Mouse (Mus musculus) stomach, embryonic 16.5 days (tissue): ENCODE data around the gene Pdpk1. TPM values are rescaled to one million over a fixed set of nuclear protein-coding genes. Genes with fewer than 3 reads are reported as not detected.
A peak's percentile ranks its signal among the peaks of the same experiment; 100 is the strongest.

Source experiments
- ATAC-seq: fragments of 200-750 bp; cut with Nextera tagmentation; 2 replicates; pipeline ENCODE4 v1.8.0; 2017; ENCODE audit warnings: moderate number of reproducible peaks, moderate TSS enrichment; ENCODE audit not compliant: insufficient read depth, low FRiP score
- H3K27ac ChIP-seq: fragments of 300-500 bp; sonication (generic); 2 replicates; pipeline ENCODE4 v1.5.1; 2014; ENCODE audit warnings: low read length
- H3K27me3 ChIP-seq: fragments of 300-500 bp; sonication (generic); 2 replicates; pipeline ENCODE4 v1.6.1; 2014; ENCODE audit warnings: low read length, control low read depth, mixed read lengths; ENCODE audit not compliant: control insufficient read depth, insufficient read depth
- H3K36me3 ChIP-seq: fragments of 300-500 bp; sonication (generic); 2 replicates; pipeline ENCODE4 v1.6.1; 2014; ENCODE audit warnings: low read length; ENCODE audit not compliant: control insufficient read depth, insufficient read depth
- H3K4me1 ChIP-seq: fragments of 300-500 bp; sonication (generic); 2 replicates; pipeline ENCODE4 v1.6.1; 2014; ENCODE audit warnings: low read length, control low read depth, mixed read lengths; ENCODE audit not compliant: control insufficient read depth, insufficient read depth
- H3K4me2 ChIP-seq: fragments of 300-500 bp; sonication (generic); 2 replicates; pipeline ENCODE4 v1.6.1; 2014; ENCODE audit warnings: low read depth, low read length, mixed read lengths
- H3K4me3 ChIP-seq: fragments of 300-500 bp; sonication (generic); replicated peaks from 2 replicates; pipeline ENCODE4 v1.5.1; 2014; ENCODE audit warnings: mild to moderate bottlenecking, low read length
- H3K9ac ChIP-seq: fragments of 300-500 bp; sonication (generic); 2 replicates; pipeline ENCODE4 v1.6.1; 2014; ENCODE audit warnings: low read length
- H3K9me3 ChIP-seq: fragments of 300-500 bp; sonication (generic); replicated peaks from 2 replicates; pipeline ENCODE4 v1.6.1; 2016; ENCODE audit warnings: low read length, control low read depth; ENCODE audit not compliant: control insufficient read depth
- WGBS: fragments of 180-500 bp; shearing (Covaris S2); extraction: QIAGEN DNeasy Blood & Tissue Kit; methylation state at CpG from one replicate; pipeline ENCODE4 v1.1.7; 2014; 5-methylcytosine and 5-hydroxymethylcytosine counted together
- polyA plus RNA-seq: library from polyadenylated mRNA; unstranded; fragments of >200 nt; fragmentation: Nextera tagmentation; extraction: Ambion mirVana; gene quantifications from 2 replicates; pipeline ENCODE4 v1.2.1, GENCODE M21; 2015

Pdpk1 gene
- polyA plus RNA-seq, 1 experiment from 2014 or later, result 38.6 TPM

GRCm38 (mm10) chr17:24156394-24156793 lies 5.7 kb upstream of the Pdpk1 start:
- 75% methylated on average over 3 of the region's 3 CpGs for whole genome bisulfite sequencing
- no peaks in the 10 kb centered on the region for H3K27me3 ChIP-seq
- ATAC-seq, result no peak

GRCm38 (mm10) chr17:24155742-24156141 lies 5.0 kb upstream of the Pdpk1 start:
- Histone ChIP-seq H3K36me3 (no peaks in the 10 kb centered on the region), H3K27ac (no peak overlapping the region), H3K9me3 (no peaks in the 10 kb centered on the region), H3K4me3 (no peak overlapping the region), H3K9ac (no peak overlapping the region), H3K27me3 (no peaks in the 10 kb centered on the region), H3K4me1 (peaks cover 10% of the 10 kb centered on the region; the same call in 1 of the 2 replicates), H3K4me2 (no peak overlapping the region)
- WGBS, result 90% methylated on average over 9 of the region's 9 CpGs
- ATAC-seq, result no peak

More at GRCm38 (mm10) chr17:24156394-24156793, 5.7 kb upstream of the Pdpk1 start:
- H3K27ac ChIP-seq, result no peak overlapping the region
- H3K9ac ChIP-seq, result no peak overlapping the region
- H3K4me3 ChIP-seq, result no peak overlapping the region
- H3K36me3 ChIP-seq, result no peaks in the 10 kb centered on the region
- H3K9me3 ChIP-seq, result no peaks in the 10 kb centered on the region
- no peak overlapping the region for H3K4me2 ChIP-seq
- peaks cover 9% of the 10 kb centered on the region; the same call in 1 of the 2 replicates for H3K4me1 ChIP-seq

- no peak for ATAC-seq
- H3K9me3 ChIP-seq, result no peaks in the 10 kb centered on the region
- H3K4me2 ChIP-seq, result no peak overlapping the region
- H3K27ac ChIP-seq, result no peak overlapping the region
- WGBS, result 73% methylated on average over 3 of the region's 3 CpGs
- no peak overlapping the region for H3K9ac ChIP-seq
- no peaks in the 10 kb centered on the region for H3K36me3 ChIP-seq
- H3K4me3 ChIP-seq, result no peak overlapping the region
- H3K4me1 ChIP-seq, result peaks cover 10% of the 10 kb centered on the region; the same call in 1 of the 2 replicates
- no peaks in the 10 kb centered on the region for H3K27me3 ChIP-seq
Observed at GRCm38 (mm10) chr17:24154463-24154862, 3.7 kb upstream of the Pdpk1 start.

GRCm38 (mm10) chr17:24151890-24152563 lies 1.3 kb upstream of the Pdpk1 start:
- under 1% methylated on average over 26 of the region's 26 CpGs for WGBS
- H3K27ac ChIP-seq, result peak overlapping the region; percentile 74
- ATAC-seq, result peak; percentile 94

GRCm38 (mm10) chr17:24151382-24151781 lies 658 bp upstream of the Pdpk1 start:
- no peak for ATAC-seq

More at GRCm38 (mm10) chr17:24151890-24152563, 1.3 kb upstream of the Pdpk1 start:
- H3K36me3 ChIP-seq, result no peaks in the 10 kb centered on the region
- peaks cover 10% of the 10 kb centered on the region; the same call in 1 of the 2 replicates for H3K4me1 ChIP-seq
- H3K27me3 ChIP-seq, result no peaks in the 10 kb centered on the region
- H3K4me2 ChIP-seq, result peak overlapping the region; percentile 93
- peak overlapping the region; percentile 46 for H3K4me3 ChIP-seq
- peak overlapping the region; percentile 71 for H3K9ac ChIP-seq
- no peaks in the 10 kb centered on the region for H3K9me3 ChIP-seq

GRCm38 (mm10) chr17:24149421-24149820 lies 1.3 kb downstream of the Pdpk1 start:
- Histone ChIP-seq H3K4me1 (peaks cover 10% of the 10 kb centered on the region; the same call in 1 of the 2 replicates), H3K9ac (no peak overlapping the region), H3K4me2 (no peak overlapping the region), H3K9me3 (no peaks in the 10 kb centered on the region), H3K27ac (no peak overlapping the region), H3K4me3 (no peak overlapping the region), H3K36me3 (no peaks in the 10 kb centered on the region), H3K27me3 (no peaks in the 10 kb centered on the region)
- ATAC-seq, result no peak
- WGBS, result 85% methylated on average over 7 of the region's 7 CpGs

More at GRCm38 (mm10) chr17:24151382-24151781, 658 bp upstream of the Pdpk1 start:
- 10% methylated on average over 7 of the region's 7 CpGs for WGBS
- Histone ChIP-seq H3K27ac (no peak overlapping the region), H3K4me3 (peak overlapping the region; percentile 46), H3K9ac (peak overlapping the region; percentile 71), H3K9me3 (no peaks in the 10 kb centered on the region), H3K4me2 (peak overlapping the region; percentile 93), H3K36me3 (no peaks in the 10 kb centered on the region), H3K27me3 (no peaks in the 10 kb centered on the region), H3K4me1 (peaks cover 10% of the 10 kb centered on the region; the same call in 1 of the 2 replicates)

- H3K9me3 ChIP-seq, result no peaks in the 10 kb centered on the region
- H3K4me2 ChIP-seq, result no peak overlapping the region
- no peak overlapping the region for H3K9ac ChIP-seq
- no peak for ATAC-seq
- peaks cover 11% of the 10 kb centered on the region for H3K4me1 ChIP-seq
- H3K36me3 ChIP-seq, result no peaks in the 10 kb centered on the region
- H3K4me3 ChIP-seq, result no peak overlapping the region
- WGBS, result 34% methylated on average over 2 of the region's 2 CpGs
- H3K27me3 ChIP-seq, result no peaks in the 10 kb centered on the region
- H3K27ac ChIP-seq, result no peak overlapping the region
Observed at GRCm38 (mm10) chr17:24142897-24143296, 7.8 kb downstream of the Pdpk1 start.

- peak; percentile 97 for ATAC-seq
- Histone ChIP-seq H3K36me3 (no peaks in the 10 kb centered on the region), H3K4me2 (peak overlapping the region; percentile 89), H3K27ac (peak overlapping the region; percentile 83), H3K27me3 (no peaks in the 10 kb centered on the region), H3K4me1 (peaks cover 16% of the 10 kb centered on the region), H3K4me3 (peak overlapping the region; percentile 92), H3K9ac (peak overlapping the region; percentile 95), H3K9me3 (no peaks in the 10 kb centered on the region)
- WGBS, result under 1% methylated on average over 54 of the region's 57 CpGs
Observed at GRCm38 (mm10) chr17:24141425-24141920, 9.3 kb downstream of the Pdpk1 start.

GRCm38 (mm10) chr17:24140845-24141424 lies 9.8 kb downstream of the Pdpk1 start:
- Histone ChIP-seq H3K4me3 (peak overlapping the region; percentile 92), H3K27me3 (no peaks in the 10 kb centered on the region), H3K4me1 (peaks cover 16% of the 10 kb centered on the region), H3K4me2 (peak overlapping the region; percentile 89), H3K27ac (peak overlapping the region; percentile 83), H3K9me3 (no peaks in the 10 kb centered on the region), H3K36me3 (no peaks in the 10 kb centered on the region), H3K9ac (peak overlapping the region; percentile 95)
- under 1% methylated on average over 41 of the region's 43 CpGs for WGBS
- ATAC-seq, result peak; percentile 62
